Mouse (Mus musculus) cerebellum, adult 2 months (tissue): Measurements from ENCODE around the gene Tnfaip2.

Source experiments
- CTCF ChIP-seq: fragments of 200-500 bp; IDR thresholded peaks from 2 replicates; pipeline ENCODE4 v1.5.1; 2011; ENCODE audit warnings: low read depth, mild to moderate bottlenecking, control low read depth, low read length, moderate library complexity, borderline replicate concordance; ENCODE audit not compliant: insufficient read depth
- POLR2A ChIP-seq: fragments of 200-500 bp; IDR thresholded peaks from 2 replicates; pipeline ENCODE4 v1.6.1; 2011; ENCODE audit warnings: low read length, control low read depth, borderline replicate concordance; ENCODE audit not compliant: insufficient read depth

DNA sequence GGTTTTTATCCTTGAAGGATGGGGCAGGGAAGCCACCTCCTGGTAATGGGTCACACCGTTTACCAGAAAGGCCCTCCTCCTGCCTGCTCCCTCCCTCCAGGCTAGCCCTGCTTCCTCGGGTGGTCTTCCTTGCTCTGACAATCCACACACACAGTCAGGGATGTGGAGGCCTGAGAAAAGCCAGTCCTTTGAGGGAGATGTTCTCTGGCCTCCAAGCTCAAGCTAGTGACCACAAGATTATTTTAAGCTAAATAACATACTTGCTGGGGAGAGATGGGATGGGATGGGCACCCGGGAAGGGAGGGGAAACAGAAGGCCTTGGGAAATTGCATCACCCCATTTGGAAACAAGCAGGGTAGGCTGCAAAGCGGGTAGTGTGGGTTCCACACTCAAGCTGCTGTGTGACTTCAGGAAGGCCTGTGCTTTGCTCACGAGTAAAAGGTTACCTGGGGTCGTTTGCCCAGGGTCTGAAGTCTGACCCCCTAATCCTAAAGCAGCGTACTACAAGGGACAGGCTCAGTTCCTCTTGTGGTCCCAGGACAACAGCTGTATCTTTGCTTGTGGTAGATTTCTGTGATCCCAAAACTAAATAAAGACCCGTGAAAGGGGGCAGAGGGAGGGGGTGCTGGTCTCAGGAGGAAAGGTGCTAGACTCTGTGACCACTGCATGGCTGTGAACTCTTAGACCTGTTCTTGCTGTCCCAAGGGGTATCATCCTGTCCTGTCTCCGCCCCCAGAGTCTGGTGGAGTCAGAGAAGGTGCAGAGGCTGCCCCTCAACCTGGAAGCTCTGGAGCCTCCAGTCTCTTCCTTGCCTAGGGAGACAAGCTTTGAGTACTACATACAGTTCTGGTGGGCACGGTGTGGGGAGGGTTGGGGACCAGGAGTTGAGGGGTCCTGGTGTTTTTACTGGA, 1.9 kb downstream of the Tnfaip2 start:
- TF ChIP-seq CTCF, result no peak
- TF ChIP-seq POLR2A, result no peak
